Comparison of ENCODE assay signal across 11 mouse cellular contexts in genomic region chr1:151236141-151236930, GRCm38 (mm10). TPM values are rescaled to one million over a fixed set of nuclear protein-coding genes. Genes with fewer than 3 reads are reported as not detected.
DNase-seq lines count a peak whose midpoint lies in the region; ATAC-seq lines count a peak whose summit lies in the region.
"Had no signal": no experiment of that assay in that cellular context is flagged by ENCODE, and none has a peak within 500 bp of the region (broad histone marks: within the 10 kb centered on the region; RNA-seq: fewer than 3 reads in every experiment).

No protein-coding gene starts in this region.

- intact Hi-C loops in heart, postnatal 36 days (cut with DNase I): loop anchor here (5.0 kb wide), 1 partner anchor 106 kb away; the partner anchor contains the start of gene Ivns1abp

- H3K9ac ChIP-seq in midbrain, embryonic 11.5 days (ENCODE audit: low read length): no peak overlapping the region
- no peak overlapping the region for H3K9ac ChIP-seq in midbrain, embryonic 13.5 days (replicated peaks)
- H3K9ac ChIP-seq: neural tube, embryonic 13.5 days had no signal

- no peak overlapping the region for H3K4me2 ChIP-seq in midbrain, embryonic 11.5 days
- H3K4me2 ChIP-seq in midbrain, embryonic 13.5 days (replicated peaks): no peak overlapping the region
- H3K4me2 ChIP-seq: neural tube, embryonic 13.5 days had no signal

- no peaks in the 10 kb centered on the region for H3K36me3 ChIP-seq in midbrain, embryonic 11.5 days (ENCODE audit: control insufficient read depth, insufficient read depth, low read length)
- H3K36me3 ChIP-seq in midbrain, embryonic 13.5 days: no peaks in the 10 kb centered on the region
- H3K36me3 ChIP-seq: neural tube, embryonic 13.5 days had no signal

- H3K4me1 ChIP-seq in midbrain, embryonic 11.5 days (ENCODE audit: control insufficient read depth, insufficient read depth, low read length): peaks cover 2% of the 10 kb centered on the region; the same call in 1 of the 2 replicates
- peaks cover 11% of the 10 kb centered on the region; the same call in 1 of the 2 replicates for H3K4me1 ChIP-seq in midbrain, embryonic 13.5 days (replicated peaks)

- ATAC-seq in midbrain, embryonic 11.5 days (ENCODE audit: low FRiP score): 0 out of 2 replicates have a peak, but pooled peaks have one; percentile 8
- no peak for ATAC-seq in midbrain, embryonic 13.5 days
- ATAC-seq in megakaryocyte, adult 5-6 weeks (ENCODE audit: poor library complexity, severe bottlenecking): 0 out of 2 replicates have a peak, but pooled peaks have one; percentile 37

- no peak overlapping the region for H3K27ac ChIP-seq in midbrain, embryonic 11.5 days (ENCODE audit: low read depth, low read length)
- no peak overlapping the region for H3K27ac ChIP-seq in midbrain, embryonic 13.5 days
- H3K27ac ChIP-seq: kidney, postnatal 0 days; neural tube, embryonic 13.5 days had no signal

- no peaks in the 10 kb centered on the region; the same call in 1 of the 2 replicates for H3K9me3 ChIP-seq in midbrain, embryonic 11.5 days (ENCODE audit: control insufficient read depth, low read length)
- peaks cover 4% of the 10 kb centered on the region; the same call in 1 of the 2 replicates for H3K9me3 ChIP-seq in midbrain, embryonic 13.5 days

- 81% methylated on average over 13 of the region's 13 CpGs for WGBS in midbrain, embryonic 11.5 days
- WGBS in midbrain, embryonic 13.5 days: 81% methylated on average over 13 of the region's 13 CpGs

- no peaks in the 10 kb centered on the region for H3K27me3 ChIP-seq in midbrain, embryonic 11.5 days (ENCODE audit: control insufficient read depth, insufficient read depth, low read length)
- H3K27me3 ChIP-seq in midbrain, embryonic 13.5 days: no peaks in the 10 kb centered on the region
- H3K27me3 ChIP-seq: neural tube, embryonic 13.5 days had no signal

- H3K4me3 ChIP-seq in midbrain, embryonic 11.5 days (ENCODE audit: low read depth, low read length): no peak overlapping the region
- H3K4me3 ChIP-seq in midbrain, embryonic 13.5 days (replicated peaks): no peak overlapping the region
- H3K4me3 ChIP-seq: neural tube, embryonic 13.5 days had no signal

- peak; percentile 81 for DNase-seq in midbrain, embryonic 11.5 days (ENCODE audit: low spot score, missing footprints)
- DNase-seq in gastrocnemius, adult 18-20 months (ENCODE audit: low spot score): peak; percentile 69
- DNase-seq in heart, postnatal 36 days: peak; percentile 37 to 61
- DNase-seq in embryo, embryonic 11 days: no peak
- no peak for DNase-seq in retina, embryonic 14.5 days (ENCODE audit: low spot score)
- DNase-seq in cerebellum, postnatal 36 days: no peak

RNA-seq across cellular contexts. Expression of gene Gm47996, which starts 26.4 kb away (rescaled TPM):
- not detected in 2 replicates for polyA plus RNA-seq in midbrain, embryonic 11.5 days (2014; fragmentation: Nextera tagmentation; extraction: Ambion mirVana)
- not detected in 2 replicates for polyA plus RNA-seq in midbrain, embryonic 13.5 days (2015; fragmentation: Nextera tagmentation; extraction: Ambion mirVana)
- total RNA-seq in gastrocnemius, adult 18-20 months (2021): under 1 TPM in 1 of 2 experiments, not detected in 1; 0.28 TPM
- not detected for total RNA-seq in heart, postnatal 36 days (2021)
- total RNA-seq in megakaryocyte, adult 5-6 weeks (2015): not detected in 2 replicates
- total RNA-seq in megakaryocyte, adult 5-6 weeks (2017): not detected in 2 replicates
- total RNA-seq: adrenal gland, postnatal 36 days had no signal
- polyA plus RNA-seq: neural tube, embryonic 13.5 days had no signal

RNA-seq across cellular contexts. Expression of gene 3110040M04Rik, which starts 32.4 kb away (rescaled TPM):
- 0.38 TPM in 1 of 2 replicates, not detected in the other for polyA plus RNA-seq in midbrain, embryonic 11.5 days (2014; fragmentation: Nextera tagmentation; extraction: Ambion mirVana)
- polyA plus RNA-seq in midbrain, embryonic 13.5 days (2015; fragmentation: Nextera tagmentation; extraction: Ambion mirVana): not detected in 2 replicates
- total RNA-seq in gastrocnemius, adult 18-20 months (2021): under 1 TPM in 1 of 2 experiments, not detected in 1; 0.38 TPM
- total RNA-seq in heart, postnatal 36 days (2021): not detected
- not detected in 2 replicates for total RNA-seq in megakaryocyte, adult 5-6 weeks (2015)
- total RNA-seq in megakaryocyte, adult 5-6 weeks (2017): 0.33 TPM in 1 of 2 replicates, not detected in the other
- total RNA-seq: adrenal gland, postnatal 36 days had no signal
- polyA plus RNA-seq: neural tube, embryonic 13.5 days had no signal

RNA-seq across cellular contexts. Expression of gene Gm47995, which starts 38.1 kb away (rescaled TPM):
- 0.36 TPM in 1 of 2 replicates, not detected in the other for polyA plus RNA-seq in midbrain, embryonic 11.5 days (2014; fragmentation: Nextera tagmentation; extraction: Ambion mirVana)
- polyA plus RNA-seq in midbrain, embryonic 13.5 days (2015; fragmentation: Nextera tagmentation; extraction: Ambion mirVana): not detected in 2 replicates
- under 1 TPM in 1 of 2 experiments, not detected in 1; 0.31 TPM for total RNA-seq in gastrocnemius, adult 18-20 months (2021)
- not detected for total RNA-seq in heart, postnatal 36 days (2021)
- total RNA-seq in megakaryocyte, adult 5-6 weeks (2015): not detected in 2 replicates
- total RNA-seq in megakaryocyte, adult 5-6 weeks (2017): 1.1 and 1.6 TPM in 2 replicates
- total RNA-seq: adrenal gland, postnatal 36 days had no signal
- polyA plus RNA-seq: neural tube, embryonic 13.5 days had no signal

RNA-seq across cellular contexts. Expression of gene Gm8947, which starts 44.2 kb away (rescaled TPM):
- 0.18 and 0.42 TPM in 2 replicates for polyA plus RNA-seq in midbrain, embryonic 11.5 days (2014; fragmentation: Nextera tagmentation; extraction: Ambion mirVana)
- polyA plus RNA-seq in midbrain, embryonic 13.5 days (2015; fragmentation: Nextera tagmentation; extraction: Ambion mirVana): not detected in 2 replicates
- total RNA-seq in gastrocnemius, adult 18-20 months (2021): under 1 TPM in 1 of 2 experiments, not detected in 1; 0.17 TPM
- not detected for total RNA-seq in heart, postnatal 36 days (2021)
- total RNA-seq in megakaryocyte, adult 5-6 weeks (2015): 0.85 TPM in 1 of 2 replicates, not detected in the other
- total RNA-seq in megakaryocyte, adult 5-6 weeks (2017): 0.18 TPM in 1 of 2 replicates, not detected in the other
- total RNA-seq: adrenal gland, postnatal 36 days had no signal
- polyA plus RNA-seq: neural tube, embryonic 13.5 days had no signal

RNA-seq across cellular contexts. Expression of gene Gm47985, which starts 54.0 kb away (rescaled TPM):
- 0.52 and 0.75 TPM in 2 replicates for polyA plus RNA-seq in midbrain, embryonic 11.5 days (2014; fragmentation: Nextera tagmentation; extraction: Ambion mirVana)
- polyA plus RNA-seq in midbrain, embryonic 13.5 days (2015; fragmentation: Nextera tagmentation; extraction: Ambion mirVana): 0.11 and 0.19 TPM in 2 replicates
- total RNA-seq in gastrocnemius, adult 18-20 months (2021): under 1 TPM in 1 of 2 experiments, not detected in 1; 0.26 TPM
- under 1 TPM; 0.39 to 0.84 TPM for total RNA-seq in heart, postnatal 36 days (2021)
- 0.22 TPM in 1 of 2 replicates, not detected in the other for total RNA-seq in megakaryocyte, adult 5-6 weeks (2015)
- total RNA-seq in megakaryocyte, adult 5-6 weeks (2017): not detected in 2 replicates
- total RNA-seq: adrenal gland, postnatal 36 days had no signal

Comparison
In these comparisons a context has a peak if more than half of its experiments do, and no peak if none do; other contexts are left out.
1. DNase-seq: peak in midbrain, embryonic 11.5 days (single experiment), gastrocnemius, adult 18-20 months (single experiment) and heart, postnatal 36 days (2 of 2); none in embryo, embryonic 11 days (single experiment), retina, embryonic 14.5 days (single experiment) and cerebellum, postnatal 36 days (0 of 2).